In genomic region chr7:124782816-124783215, GRCm38 (mm10) we compare ENCODE assay signal across 9 mouse cellular contexts.
DNase-seq lines count a peak whose midpoint lies in the region; ATAC-seq lines count a peak whose summit lies in the region.
"Had no signal": no experiment of that assay in that cellular context is flagged by ENCODE, and none has a peak within 500 bp of the region (broad histone marks: within the 10 kb centered on the region; RNA-seq: fewer than 3 reads in every experiment).

No protein-coding gene starts in this region.

- no peaks in the 10 kb centered on the region for H3K27me3 ChIP-seq in kidney, embryonic 14.5 days (ENCODE audit: control insufficient read depth, insufficient read depth, low read length)
- H3K27me3 ChIP-seq: liver, embryonic 13.5 days had no signal

- no peak overlapping the region for H3K4me2 ChIP-seq in kidney, embryonic 14.5 days (replicated peaks; ENCODE audit: low read depth, low read length)
- H3K4me2 ChIP-seq: liver, embryonic 13.5 days had no signal

- H3K9me3 ChIP-seq in kidney, embryonic 14.5 days (ENCODE audit: control insufficient read depth, low read length), result no peaks in the 10 kb centered on the region

- no peak for ATAC-seq in kidney, embryonic 14.5 days (ENCODE audit: low FRiP score, low TSS enrichment)

- no peak overlapping the region for H3K4me3 ChIP-seq in kidney, embryonic 14.5 days (ENCODE audit: low read length)
- H3K4me3 ChIP-seq: liver, embryonic 13.5 days had no signal

- no peaks in the 10 kb centered on the region for H3K4me1 ChIP-seq in kidney, embryonic 14.5 days (ENCODE audit: control insufficient read depth, insufficient read depth, low read length)
- H3K4me1 ChIP-seq: liver, embryonic 13.5 days had no signal

- no peak overlapping the region for H3K27ac ChIP-seq in kidney, embryonic 14.5 days (ENCODE audit: low read depth, low read length)
- H3K27ac ChIP-seq: liver, embryonic 13.5 days had no signal

- H3K9ac ChIP-seq in kidney, embryonic 14.5 days (ENCODE audit: low read depth, low read length), result no peak overlapping the region
- H3K9ac ChIP-seq: liver, embryonic 13.5 days had no signal

- peak; percentile 8 for DNase-seq in kidney, adult 18-20 months
- peak; percentile 16 for DNase-seq in NIH3T3 (ENCODE audit: low read depth)
- DNase-seq in cerebellum, adult 8-10 months, result peak; percentile 42
- DNase-seq in large intestine, adult 2 months (ENCODE audit: low read depth, low spot score), result peak; percentile 8
- DNase-seq in neural tube, embryonic 10.5 days (ENCODE audit: extremely low spot score, low spot score), result no peak
- DNase-seq in right cerebral cortex, postnatal 36 days (ENCODE audit: low spot score in 2 of 2), result no peak
- DNase-seq in right cerebral cortex, adult 18-20 months, result no peak
- DNase-seq: liver, embryonic 13.5 days had no signal

- 55% methylated on average over 4 of the region's 4 CpGs for WGBS in kidney, embryonic 14.5 days
- 44% methylated on average over 4 of the region's 4 CpGs for WGBS in large intestine, adult 2 months

- no peaks in the 10 kb centered on the region for H3K36me3 ChIP-seq in kidney, embryonic 14.5 days (ENCODE audit: control insufficient read depth, insufficient read depth, low read length)
- H3K36me3 ChIP-seq: liver, embryonic 13.5 days had no signal

Comparison
In these comparisons a context has a peak if more than half of its experiments do, and no peak if none do; other contexts are left out.
1. DNase-seq: peak in kidney, adult 18-20 months (single experiment), NIH3T3 (single experiment), cerebellum, adult 8-10 months (single experiment) and large intestine, adult 2 months (single experiment); none in neural tube, embryonic 10.5 days (single experiment), right cerebral cortex, postnatal 36 days (0 of 2) and right cerebral cortex, adult 18-20 months (single experiment).